Mouse (Mus musculus) mammary gland, adult 2 months (tissue): ENCODE results near the gene Krtap20-2. TPM values are rescaled to one million over a fixed set of nuclear protein-coding genes. Genes with fewer than 3 reads are reported as not detected.

Experiments used
- polyA plus RNA-seq: library from polyadenylated mRNA; depleted of rRNA; stranded (reverse); fragments of >200 nt; gene quantifications from 2 replicates; pipeline ENCODE4 v1.2.3, GENCODE M21; 2012; ENCODE audit warnings: low replicate concordance; rRNA removed

Gene Krtap20-2
- polyA plus RNA-seq = not detected in 2 replicates

GRCm38 (mm10) chr16:89205561-89205960 is at the start of gene Krtap20-2:
Krtap20-2 (plus strand) TSS chr16:89205861.

DNA sequence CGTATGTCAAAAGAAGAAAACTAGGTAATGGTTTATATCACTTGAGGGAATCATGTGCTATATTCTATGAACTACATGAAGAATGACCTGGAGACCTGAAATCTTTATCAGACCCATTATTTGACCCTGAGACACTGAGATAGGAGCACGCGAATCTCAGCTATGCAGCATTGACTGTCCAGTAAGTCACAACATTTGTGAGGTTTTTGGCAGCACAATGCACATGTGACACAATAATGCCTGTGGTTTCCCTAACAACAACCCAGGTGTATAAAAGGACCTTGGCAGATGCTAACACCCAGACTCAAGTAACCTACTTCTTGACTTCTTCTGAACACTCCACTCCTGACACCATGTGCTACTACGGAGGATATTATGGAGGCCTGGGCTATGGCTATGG is 48.0 kb upstream of the Krtap20-2 start, which contains the start of gene Gm9789:
Gm9789 (plus strand) TSS at position 301 of the 400 bp plus-strand sequence.

DNA sequence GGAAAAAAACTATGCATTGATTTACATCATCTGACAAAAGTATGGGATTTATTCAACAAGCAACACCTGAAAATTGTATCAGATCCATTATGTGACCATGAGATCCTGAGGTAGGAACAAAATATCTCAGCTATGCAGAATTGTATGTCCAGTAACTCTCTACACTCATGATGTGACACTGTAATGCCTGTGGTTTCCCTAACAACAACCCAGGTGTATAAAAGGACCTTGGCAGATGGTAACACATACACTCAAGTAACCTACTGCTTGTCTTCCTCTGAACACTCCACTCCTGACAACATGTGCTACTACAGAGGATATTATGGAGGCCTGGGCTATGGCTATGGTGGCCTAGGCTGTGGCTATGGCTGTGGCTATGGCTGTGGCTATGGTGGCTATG is 36.5 kb upstream of the Krtap20-2 start, which contains the start of gene Gm7735:
Gm7735 (plus strand) TSS at position 301 of the 400 bp plus-strand sequence.

DNA sequence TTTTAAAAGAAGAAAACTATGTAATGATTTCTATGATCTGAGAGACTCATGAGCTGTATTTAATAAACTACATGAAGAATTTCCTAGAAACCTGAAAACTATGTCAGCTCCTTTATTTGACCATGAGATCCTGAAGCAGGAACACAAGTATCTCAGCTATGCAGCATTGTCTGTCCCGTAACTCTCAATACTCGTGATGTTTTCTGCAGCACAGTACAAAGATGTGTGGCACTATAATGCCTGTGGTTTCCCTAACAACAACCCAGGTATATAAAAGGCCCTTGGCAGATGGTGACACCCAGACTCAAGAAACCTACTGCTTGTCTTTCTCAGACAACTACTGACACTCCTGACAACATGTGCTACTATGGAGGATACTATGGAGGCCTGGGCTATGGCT is 31.2 kb upstream of the Krtap20-2 start, which contains the start of gene 1110057P08Rik:
1110057P08Rik (plus strand) TSS at position 301 of the 400 bp plus-strand sequence.

Other genes starting within 250 kb of the Krtap20-2 start
- gene Krtap16-3, start 243.0 kb upstream of the Krtap20-2 start, polyA plus RNA-seq = not detected in 2 replicates
- not detected in 2 replicates for gene Krtap22-2, start 195.1 kb upstream of the Krtap20-2 start, polyA plus RNA-seq
- gene Gm10229, start 190.6 kb upstream of the Krtap20-2 start, polyA plus RNA-seq = not detected in 2 replicates
- gene Krtap6-1, start 174.2 kb upstream of the Krtap20-2 start, polyA plus RNA-seq = not detected in 2 replicates
- not detected in 2 replicates for gene Gm10228, start 164.4 kb upstream of the Krtap20-2 start, polyA plus RNA-seq
- gene Krtap6-5, start 158.0 kb upstream of the Krtap20-2 start, polyA plus RNA-seq = not detected in 2 replicates
- not detected in 2 replicates for gene 1110025L11Rik, start 141.9 kb upstream of the Krtap20-2 start, polyA plus RNA-seq
- not detected in 2 replicates for gene Krtap6-3, start 121.8 kb upstream of the Krtap20-2 start, polyA plus RNA-seq
- gene Gm6358, start 65.0 kb upstream of the Krtap20-2 start, polyA plus RNA-seq = not detected in 2 replicates
- not detected in 2 replicates for gene Gm10061, start 54.8 kb upstream of the Krtap20-2 start, polyA plus RNA-seq
- not detected in 2 replicates for gene Gm9789, start 47.9 kb upstream of the Krtap20-2 start, polyA plus RNA-seq
- not detected in 2 replicates for gene Gm7735, start 36.4 kb upstream of the Krtap20-2 start, polyA plus RNA-seq
- not detected in 2 replicates for gene 1110057P08Rik, start 31.1 kb upstream of the Krtap20-2 start, polyA plus RNA-seq
- gene Krtap21-1, start 198.0 kb downstream of the Krtap20-2 start, polyA plus RNA-seq = not detected in 2 replicates
- gene Krtap6-2, start 214.2 kb downstream of the Krtap20-2 start, polyA plus RNA-seq = not detected in 2 replicates